Mouse (Mus musculus): Measurements from ENCODE around the gene Msrb1. TPM values are rescaled to one million over a fixed set of nuclear protein-coding genes. Genes with fewer than 3 reads are reported as not detected.
A peak's percentile ranks its signal among the peaks of the same experiment; 100 is the strongest.

Msrb1 gene
- total RNA-seq (2014; fragmentation: Nextera tagmentation) (62.0 and 76.8 TPM in 2 replicates), total RNA-seq (2017) (34.6 and 39.2 TPM in 2 replicates), polyA plus RNA-seq (2012) (10.1 and 14.6 TPM in 2 replicates)

GRCm38 (mm10) chr17:24736330-24737051, at the start of gene Msrb1:
TSS of gene Msrb1 (plus strand) at chr17:24736642.
- peaks cover 10% of the 10 kb centered on the region; the same call in 1 of the 2 replicates for H3K27me3 ChIP-seq (ENCODE audit: insufficient read depth, low read length)
- ATAC-seq (ENCODE audit: extremely low read depth, insufficient number of reproducible peaks, low FRiP score, poor library complexity, severe bottlenecking) = peak; percentile 99
- no peak for TF ChIP-seq CTCF (IDR thresholded peaks at IDR 0.05; ENCODE audit: low read depth, low read length)
- TF ChIP-seq GATA1 (IDR thresholded peaks at IDR 0.05; ENCODE audit: borderline replicate concordance, low read length) = no peak
- no peak for TF ChIP-seq GATA2 (IDR thresholded peaks at IDR 0.05; ENCODE audit: borderline replicate concordance, low read depth, low read length)
- TF ChIP-seq TAL1 (conservative IDR thresholded peaks at IDR 0.05; ENCODE audit: low read depth, low read length) = no peak
- no peak for TF ChIP-seq POLR2AphosphoS5 (IDR thresholded peaks at IDR 0.05; ENCODE audit: insufficient replicate concordance, low read depth, low read length)

GRCm38 (mm10) chr17:24687146-24687595, 49.3 kb upstream of the Msrb1 start:
- DNase-seq (ENCODE audit: low spot score) = peak; percentile 66
- H3K36me3 ChIP-seq (replicated peaks) = peaks cover 7% of the 10 kb centered on the region
- ATAC-seq (ENCODE audit: extremely low read depth, insufficient number of reproducible peaks, low FRiP score, poor library complexity, severe bottlenecking) = peak; percentile 54
- H3K4me1 ChIP-seq (ENCODE audit: insufficient read depth, low read depth, low read length) = peaks cover 39% of the 10 kb centered on the region
- TF ChIP-seq TAL1 (conservative IDR thresholded peaks at IDR 0.05; ENCODE audit: low read depth, low read length) (no peak), POLR2AphosphoS5 (IDR thresholded peaks at IDR 0.05; ENCODE audit: insufficient replicate concordance, low read depth, low read length) (no peak), CTCF (IDR thresholded peaks at IDR 0.05; ENCODE audit: low read depth, low read length) (no peak), GATA2 (IDR thresholded peaks at IDR 0.05; ENCODE audit: borderline replicate concordance, low read depth, low read length) (no peak), GATA1 (IDR thresholded peaks at IDR 0.05; ENCODE audit: borderline replicate concordance, low read length) (no peak)
- H3K9me3 ChIP-seq (replicated peaks) = no peaks in the 10 kb centered on the region
- H3K4me3 ChIP-seq (ENCODE audit: low read depth, low read length) = peak overlapping the region; percentile 64; the same call in 1 of the 2 replicates
- H3K27me3 ChIP-seq (ENCODE audit: insufficient read depth, low read length) = peaks cover 30% of the 10 kb centered on the region

More at GRCm38 (mm10) chr17:24736330-24737051, at the start of gene Msrb1:
- peak; percentile 99 for DNase-seq (ENCODE audit: low spot score)
- Histone ChIP-seq H3K9me3 (replicated peaks) (no peaks in the 10 kb centered on the region), H3K36me3 (replicated peaks) (peaks cover 38% of the 10 kb centered on the region), H3K4me3 (ENCODE audit: low read depth, low read length) (peak within 1 kb of the TSS; percentile 74), H3K4me1 (ENCODE audit: insufficient read depth, low read depth, low read length) (peaks cover 33% of the 10 kb centered on the region)

- H3K27me3 ChIP-seq (ENCODE audit: insufficient read depth, low read length) = peaks cover 30% of the 10 kb centered on the region
- H3K9me3 ChIP-seq (replicated peaks) = no peaks in the 10 kb centered on the region
- peaks cover 44% of the 10 kb centered on the region for H3K4me1 ChIP-seq (ENCODE audit: insufficient read depth, low read depth, low read length)
- peak overlapping the region; percentile 64; the same call in 1 of the 2 replicates for H3K4me3 ChIP-seq (ENCODE audit: low read depth, low read length)
- DNase-seq (ENCODE audit: low spot score) = no peak
- no peak for TF ChIP-seq POLR2AphosphoS5 (IDR thresholded peaks at IDR 0.05; ENCODE audit: insufficient replicate concordance, low read depth, low read length)
- TF ChIP-seq TAL1 (conservative IDR thresholded peaks at IDR 0.05; ENCODE audit: low read depth, low read length) = no peak
- ATAC-seq (ENCODE audit: extremely low read depth, insufficient number of reproducible peaks, low FRiP score, poor library complexity, severe bottlenecking) = no peak
- H3K36me3 ChIP-seq (replicated peaks) = peaks cover 8% of the 10 kb centered on the region
These were observed 48.8 kb upstream of the Msrb1 start for GRCm38 (mm10) chr17:24687599-24687998.

- H3K9me3 ChIP-seq (replicated peaks) = no peaks in the 10 kb centered on the region
- peaks cover 23% of the 10 kb centered on the region for H3K36me3 ChIP-seq (replicated peaks)
- peaks cover 30% of the 10 kb centered on the region for H3K27me3 ChIP-seq (ENCODE audit: insufficient read depth, low read length)
- ATAC-seq (ENCODE audit: extremely low read depth, insufficient number of reproducible peaks, low FRiP score, poor library complexity, severe bottlenecking) (no peak), DNase-seq (ENCODE audit: low spot score) (no peak)
- peak within 1 kb of the TSS; percentile 56; the same call in 1 of the 2 replicates for H3K4me3 ChIP-seq (ENCODE audit: low read depth, low read length)
- peaks cover 57% of the 10 kb centered on the region for H3K4me1 ChIP-seq (ENCODE audit: insufficient read depth, low read depth, low read length)
- TF ChIP-seq GATA2 (IDR thresholded peaks at IDR 0.05; ENCODE audit: borderline replicate concordance, low read depth, low read length) = no peak
- no peak for TF ChIP-seq POLR2AphosphoS5 (IDR thresholded peaks at IDR 0.05; ENCODE audit: insufficient replicate concordance, low read depth, low read length)
- TF ChIP-seq CTCF (IDR thresholded peaks at IDR 0.05; ENCODE audit: low read depth, low read length) = no peak
These were observed 47.0 kb upstream of the Msrb1 start, which contains the start of gene Syngr3 for GRCm38 (mm10) chr17:24689251-24690081. TSS of gene Syngr3 (minus strand) at chr17:24689955.

GRCm38 (mm10) chr17:24692385-24692784, 44.1 kb upstream of the Msrb1 start:
- Histone ChIP-seq H3K4me3 (ENCODE audit: low read depth, low read length) (no peak overlapping the region), H3K9me3 (replicated peaks) (no peaks in the 10 kb centered on the region), H3K36me3 (replicated peaks) (peaks cover 26% of the 10 kb centered on the region), H3K27me3 (ENCODE audit: insufficient read depth, low read length) (peaks cover 29% of the 10 kb centered on the region), H3K4me1 (ENCODE audit: insufficient read depth, low read depth, low read length) (peaks cover 62% of the 10 kb centered on the region)
- no peak for ATAC-seq (ENCODE audit: extremely low read depth, insufficient number of reproducible peaks, low FRiP score, poor library complexity, severe bottlenecking)
- DNase-seq (ENCODE audit: low spot score) = no peak
- TF ChIP-seq CTCF (IDR thresholded peaks at IDR 0.05; ENCODE audit: low read depth, low read length) (no peak), GATA1 (IDR thresholded peaks at IDR 0.05; ENCODE audit: borderline replicate concordance, low read length) (no peak), POLR2AphosphoS5 (IDR thresholded peaks at IDR 0.05; ENCODE audit: insufficient replicate concordance, low read depth, low read length) (no peak), TAL1 (conservative IDR thresholded peaks at IDR 0.05; ENCODE audit: low read depth, low read length) (no peak), GATA2 (IDR thresholded peaks at IDR 0.05; ENCODE audit: borderline replicate concordance, low read depth, low read length) (no peak)

Data from G1E (cell line).